Mouse (Mus musculus): ENCODE results near the gene Igflr1.

- TF ChIP-seq POLR2A (IDR thresholded peaks at IDR 0.05; ENCODE audit: extremely low read depth, insufficient read depth, low read length) (no peak), CTCF (IDR thresholded peaks at IDR 0.05; ENCODE audit: extremely low read depth, insufficient read depth, low read length) (no peak)
Measured at GRCm38 (mm10) chr7:30540572-30540971, 24.7 kb upstream of the Igflr1 start.
